15 mouse cellular contexts compared by ENCODE assay signal in the genomic region with DNA sequence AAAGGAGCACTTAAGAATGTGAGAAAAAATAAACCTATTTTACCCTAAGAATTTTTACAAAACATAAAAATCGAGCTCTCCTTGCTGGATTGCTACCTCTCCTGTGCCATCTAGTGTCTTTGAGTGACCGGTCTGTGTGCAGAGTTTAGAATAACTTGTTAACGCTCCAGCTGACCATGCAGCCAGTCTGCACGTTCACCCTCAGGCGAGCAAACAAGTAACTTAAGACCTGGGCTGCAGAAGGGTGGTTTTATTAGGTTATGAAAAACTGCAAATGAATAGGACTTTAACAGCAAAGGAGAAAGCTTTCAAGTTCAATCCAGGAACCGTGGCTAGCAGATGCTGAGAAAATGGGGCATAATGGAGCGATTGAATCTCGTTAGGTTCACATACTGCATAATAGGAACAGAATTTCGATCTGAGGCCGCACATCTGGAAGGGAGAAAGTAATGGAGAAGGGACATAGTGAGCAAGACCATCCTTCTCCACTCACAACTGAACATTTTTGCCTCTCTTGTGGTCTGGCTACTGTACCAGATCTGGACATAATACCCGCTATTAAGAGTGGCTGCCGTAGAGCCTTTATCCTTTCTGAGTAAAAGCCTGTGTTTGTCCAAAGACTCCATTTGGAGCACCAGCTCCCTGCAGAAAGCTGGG.
DNase-seq lines count a peak whose midpoint lies in the region; ATAC-seq lines count a peak whose summit lies in the region.
"Had no signal": no experiment of that assay in that cellular context is flagged by ENCODE, and none has a peak within 500 bp of the region (broad histone marks: within the 10 kb centered on the region; RNA-seq: fewer than 3 reads in every experiment).

No protein-coding gene starts in this region.

- no peaks in the 10 kb centered on the region for H3K9me3 ChIP-seq in forebrain, embryonic 10.5 days
- H3K9me3 ChIP-seq in forebrain, embryonic 15.5 days, result no peaks in the 10 kb centered on the region
- H3K9me3 ChIP-seq in kidney, embryonic 16.5 days (ENCODE audit: low read length), result no peaks in the 10 kb centered on the region
- no peaks in the 10 kb centered on the region for H3K9me3 ChIP-seq in embryonic facial prominence, embryonic 13.5 days
- no peaks in the 10 kb centered on the region for H3K9me3 ChIP-seq in limb, embryonic 10.5 days (replicated peaks)

- H3K27ac ChIP-seq in forebrain, embryonic 10.5 days, result peak overlapping the region; percentile 44
- H3K27ac ChIP-seq in forebrain, embryonic 15.5 days (replicated peaks), result no peak overlapping the region
- H3K27ac ChIP-seq in kidney, embryonic 16.5 days (ENCODE audit: low read length), result no peak overlapping the region
- H3K27ac ChIP-seq in embryonic facial prominence, embryonic 13.5 days, result peak overlapping the region; percentile 68
- peak overlapping the region; percentile 67; the same call in 1 of the 2 replicates for H3K27ac ChIP-seq in limb, embryonic 10.5 days

- no peaks in the 10 kb centered on the region for H3K36me3 ChIP-seq in forebrain, embryonic 10.5 days (replicated peaks)
- H3K36me3 ChIP-seq in forebrain, embryonic 15.5 days, result no peaks in the 10 kb centered on the region
- no peaks in the 10 kb centered on the region for H3K36me3 ChIP-seq in kidney, embryonic 16.5 days (ENCODE audit: insufficient read depth, low read length)
- no peaks in the 10 kb centered on the region for H3K36me3 ChIP-seq in embryonic facial prominence, embryonic 13.5 days
- H3K36me3 ChIP-seq in limb, embryonic 10.5 days, result no peaks in the 10 kb centered on the region

- no peak for DNase-seq in forebrain, embryonic 10.5 days (ENCODE audit: extremely low spot score, low spot score)
- DNase-seq in kidney, adult 8-10 months, result no peak
- DNase-seq in limb, embryonic 10.5 days (ENCODE audit: low spot score), result no peak
- DNase-seq in thymus, postnatal 25 days, result no peak
- DNase-seq in urinary bladder, postnatal 14 days (ENCODE audit: low spot score), result no peak
- DNase-seq: adrenal gland, postnatal 10 days; cerebellum, adult 9-11 months; heart, postnatal 14 days; liver; lung, adult 2 months had no signal

- ATAC-seq in forebrain, embryonic 15.5 days (replicated peaks), result no peak
- ATAC-seq in kidney, embryonic 16.5 days (ENCODE audit: low FRiP score, low TSS enrichment), result peak; percentile 75; the same call in 1 of the 2 replicates
- no peak for ATAC-seq in embryonic facial prominence, embryonic 13.5 days (ENCODE audit: insufficient number of reproducible peaks, insufficient read depth, low FRiP score, low TSS enrichment, low read depth)

- H3K4me3 ChIP-seq in forebrain, embryonic 10.5 days, result no peak overlapping the region
- H3K4me3 ChIP-seq in forebrain, embryonic 15.5 days, result no peak overlapping the region
- H3K4me3 ChIP-seq in kidney, embryonic 16.5 days (ENCODE audit: low read length), result no peak overlapping the region
- no peak overlapping the region for H3K4me3 ChIP-seq in embryonic facial prominence, embryonic 13.5 days
- no peak overlapping the region for H3K4me3 ChIP-seq in limb, embryonic 10.5 days
- H3K4me3 ChIP-seq: erythroblast, embryonic 14.5 days; megakaryocyte, embryonic 14.5 days had no signal

- WGBS in forebrain, embryonic 10.5 days, result 61% methylated on average over 12 of the region's 12 CpGs
- 36% methylated on average over 12 of the region's 12 CpGs for WGBS in forebrain, embryonic 15.5 days
- WGBS in kidney, embryonic 16.5 days, result 49% methylated on average over 12 of the region's 12 CpGs
- WGBS in embryonic facial prominence, embryonic 13.5 days, result 28% methylated on average over 12 of the region's 12 CpGs
- WGBS in limb, embryonic 10.5 days, result 70% methylated on average over 12 of the region's 12 CpGs

- H3K4me1 ChIP-seq in forebrain, embryonic 10.5 days, result peaks cover 16% of the 10 kb centered on the region
- H3K4me1 ChIP-seq in forebrain, embryonic 15.5 days, result no peaks in the 10 kb centered on the region
- H3K4me1 ChIP-seq in kidney, embryonic 16.5 days (ENCODE audit: insufficient read depth, low read length), result no peaks in the 10 kb centered on the region
- peaks cover 10% of the 10 kb centered on the region for H3K4me1 ChIP-seq in embryonic facial prominence, embryonic 13.5 days
- H3K4me1 ChIP-seq in limb, embryonic 10.5 days, result peaks cover 13% of the 10 kb centered on the region
- H3K4me1 ChIP-seq: megakaryocyte, embryonic 14.5 days had no signal

- no peak overlapping the region for H3K4me2 ChIP-seq in forebrain, embryonic 15.5 days (replicated peaks)
- H3K4me2 ChIP-seq in kidney, embryonic 16.5 days (replicated peaks; ENCODE audit: low read depth, low read length), result no peak overlapping the region
- 0 out of 2 replicates have a peak overlapping the region, but pooled peaks have one; percentile 22 for H3K4me2 ChIP-seq in embryonic facial prominence, embryonic 13.5 days

- no peaks in the 10 kb centered on the region for H3K27me3 ChIP-seq in forebrain, embryonic 10.5 days (ENCODE audit: poor library complexity, severe bottlenecking)
- no peaks in the 10 kb centered on the region for H3K27me3 ChIP-seq in forebrain, embryonic 15.5 days
- H3K27me3 ChIP-seq in kidney, embryonic 16.5 days (ENCODE audit: insufficient read depth, low read length), result no peaks in the 10 kb centered on the region
- no peaks in the 10 kb centered on the region for H3K27me3 ChIP-seq in embryonic facial prominence, embryonic 13.5 days
- no peaks in the 10 kb centered on the region for H3K27me3 ChIP-seq in limb, embryonic 10.5 days (ENCODE audit: low read depth, poor library complexity, severe bottlenecking)
- H3K27me3 ChIP-seq: megakaryocyte, embryonic 14.5 days had no signal

- no peak overlapping the region for H3K9ac ChIP-seq in forebrain, embryonic 15.5 days (replicated peaks)
- H3K9ac ChIP-seq in kidney, embryonic 16.5 days (replicated peaks; ENCODE audit: low read length), result no peak overlapping the region
- H3K9ac ChIP-seq in embryonic facial prominence, embryonic 13.5 days, result no peak overlapping the region

Comparison
In these comparisons a context has a peak if more than half of its experiments do, and no peak if none do; other contexts are left out.
1. H3K27ac ChIP-seq: peak in forebrain, embryonic 10.5 days (single experiment), embryonic facial prominence, embryonic 13.5 days (single experiment) and limb, embryonic 10.5 days (single experiment); none in forebrain, embryonic 15.5 days (single experiment) and kidney, embryonic 16.5 days (single experiment).